Mouse (Mus musculus) inflammation-experienced regulatory T-cells (primary cell): ENCODE measurements around the gene AF067061. TPM values are rescaled to one million over a fixed set of nuclear protein-coding genes. Genes with fewer than 3 reads are reported as not detected.

ENCODE experiments used
- polyA plus RNA-seq, 2 experiments: library from polyadenylated mRNA; unstranded; fragments of 100-300 nt; shearing (Covaris generic); gene quantifications; one replicate each; pipeline ENCODE4 v1.2.1; 2017

The AF067061 gene
- polyA plus RNA-seq: 1 to 10 TPM in 1 of 2 experiments, not detected in 1; 1.8 TPM

GRCm38 (mm10) chr13:120262870-120263269, at the start of gene AF067061:
AF067061 (plus strand) TSS chr13:120263114.

GRCm38 (mm10) chr13:120215847-120216246, 47.1 kb upstream of the AF067061 start, which contains the start of gene Gm21762:
Gm21762 (minus strand) TSS chr13:120215947.

GRCm38 (mm10) chr13:120238811-120239210, 24.1 kb upstream of the AF067061 start, which contains the start of gene Gm21731:
Gm21731 (plus strand) TSS chr13:120239111.

GRCm38 (mm10) chr13:120299991-120300442, 37.1 kb downstream of the AF067061 start, which contains the start of gene BC147527:
BC147527 (plus strand) TSS chr13:120300392.

Other genes with a start within 250 kb of the AF067061 start
- gene Gm36079, start 236.1 kb upstream of the AF067061 start, polyA plus RNA-seq: not detected
- 1 to 10 TPM in 1 of 2 experiments, not detected in 1; 1.1 TPM for gene Gm21188, start 210.9 kb upstream of the AF067061 start, polyA plus RNA-seq
- not detected for gene Gm20767, start 122.9 kb upstream of the AF067061 start, polyA plus RNA-seq
- under 1 TPM in 1 of 2 experiments, not detected in 1; 0.18 TPM for gene Gm21818, start 90.7 kb upstream of the AF067061 start, polyA plus RNA-seq
- not detected for gene Gm21762, start 47.2 kb upstream of the AF067061 start, polyA plus RNA-seq
- 1 to 10 TPM in 1 of 2 experiments, not detected in 1; 1.3 TPM for gene Gm21731, start 24.0 kb upstream of the AF067061 start, polyA plus RNA-seq
- gene BC147527, start 37.3 kb downstream of the AF067061 start, polyA plus RNA-seq: 10 to 100 TPM; 66.2 to 71.7 TPM
- not detected for gene Tcstv3, start 53.8 kb downstream of the AF067061 start, polyA plus RNA-seq